Mouse (Mus musculus) effector memory CD4-positive, alpha-beta T cell, adult 5 months (primary cell): ENCODE data around the gene Olfr1102. TPM values are rescaled to one million over a fixed set of nuclear protein-coding genes. Genes with fewer than 3 reads are reported as not detected.

Experiments used
- polyA plus RNA-seq: library from polyadenylated mRNA; unstranded; fragments of 100-300 nt; shearing (Covaris generic); gene quantifications from one replicate; pipeline ENCODE4 v1.2.1, GENCODE M21; 2017

Olfr1102 gene
- not detected for polyA plus RNA-seq

DNA sequence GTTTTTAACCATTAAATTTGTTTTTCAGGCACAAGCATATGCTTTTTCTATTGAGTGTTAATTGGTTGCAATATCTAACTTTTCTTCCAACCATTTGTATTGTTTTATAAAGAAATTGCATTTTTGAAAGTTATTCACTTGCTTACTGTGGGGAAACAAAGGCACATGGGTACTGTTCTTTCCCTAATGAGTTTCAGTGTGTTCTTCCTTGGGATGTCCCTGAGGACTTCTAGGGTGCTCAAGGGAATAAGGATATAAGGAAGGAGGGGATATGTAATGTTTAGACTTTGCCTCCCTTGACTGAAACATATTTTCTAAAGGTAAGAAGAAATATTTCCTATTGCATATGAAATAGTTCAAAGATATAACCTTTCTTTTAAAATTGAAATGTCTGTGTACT is at the start of gene Olfr1102:
Gene Olfr1102, plus strand, starts transcription at position 301 of the 400 bp plus-strand sequence.

DNA sequence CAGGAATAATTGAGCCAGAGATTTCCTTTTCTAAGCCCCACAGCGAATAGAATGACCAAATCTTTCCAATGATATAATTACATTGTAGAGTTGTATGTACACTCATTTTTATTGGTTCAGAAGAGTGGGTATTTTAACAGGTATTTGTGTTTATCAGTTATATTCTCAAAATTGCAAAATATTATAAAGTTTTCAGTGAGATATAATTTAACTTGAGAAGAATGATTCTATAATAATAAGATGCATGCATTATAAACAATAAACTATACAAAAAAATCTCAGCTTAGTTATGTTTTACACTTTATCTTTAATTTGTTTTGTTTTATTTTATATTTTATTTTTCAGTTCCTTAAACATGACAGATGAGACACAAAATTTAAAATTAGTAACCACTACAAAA is 37.6 kb upstream of the Olfr1102 start, which contains the start of gene Olfr1099:
Gene Olfr1099, minus strand, starts transcription at position 101 of the 400 bp plus-strand sequence.

DNA sequence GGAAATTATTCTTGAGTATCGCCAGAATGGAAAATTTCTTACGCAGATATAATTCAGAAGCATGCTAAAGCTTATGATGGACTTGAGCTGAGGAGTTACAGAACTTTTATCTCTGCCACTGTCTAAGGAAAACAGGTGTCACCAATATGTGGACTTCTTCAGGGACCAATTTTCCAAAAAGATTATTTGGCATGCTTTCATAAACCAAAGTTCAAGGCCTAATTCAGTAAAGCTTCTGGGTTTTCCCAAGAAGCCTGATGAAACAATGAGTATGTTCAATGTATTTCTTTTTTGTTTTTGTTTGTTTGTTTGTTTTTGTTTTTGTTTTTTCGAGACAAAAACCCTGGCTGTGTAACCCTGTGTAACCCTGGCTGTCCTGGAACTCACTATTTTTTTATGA is 18.3 kb upstream of the Olfr1102 start, which contains the start of gene Olfr1100:
Gene Olfr1100, minus strand, starts transcription at position 101 of the 400 bp plus-strand sequence.

DNA sequence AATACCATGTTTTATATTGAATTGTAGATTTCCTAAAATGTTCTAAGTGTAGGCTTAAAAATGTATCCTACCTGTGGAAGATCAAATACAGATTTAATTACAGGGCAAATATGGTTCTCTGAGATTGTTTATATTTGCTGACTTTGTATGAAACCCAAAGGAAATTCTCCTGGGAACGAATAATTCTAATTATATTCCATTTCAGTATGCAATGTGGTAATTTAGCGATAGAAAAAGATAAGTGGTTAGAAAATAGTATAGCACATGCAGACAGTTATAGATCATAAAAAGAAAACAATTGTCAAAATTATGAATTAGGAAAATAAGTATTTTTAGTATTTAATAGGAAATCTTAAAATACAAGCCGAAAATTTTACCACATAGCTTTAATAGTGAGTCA is 7.1 kb upstream of the Olfr1102 start, which contains the start of gene Olfr1101:
Gene Olfr1101, minus strand, starts transcription at position 101 of the 400 bp plus-strand sequence.

GRCm38 (mm10) chr2:87026980-87027379 is 28.8 kb downstream of the Olfr1102 start, which contains the start of gene Olfr1104:
TSS of gene Olfr1104 (minus strand) at chr2:87027080.

DNA sequence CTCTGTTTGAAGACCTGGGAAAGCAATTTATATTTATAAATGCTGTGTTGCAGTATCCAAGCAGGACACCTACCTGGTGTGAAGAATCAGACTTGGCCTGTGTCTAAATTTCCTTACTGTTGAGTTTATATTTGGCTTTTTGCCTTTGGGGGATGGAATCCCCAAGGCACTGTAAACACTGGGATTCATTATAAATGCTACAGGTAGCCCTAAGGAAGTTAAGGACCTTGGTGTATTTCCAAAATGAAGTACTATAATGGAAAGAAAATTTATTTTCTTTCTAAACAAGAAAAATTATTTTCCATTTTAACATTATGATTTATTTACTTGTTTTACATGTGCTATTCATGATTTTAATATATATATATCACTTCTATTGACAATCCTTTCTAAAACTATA is 38.2 kb downstream of the Olfr1102 start, which contains the start of gene Olfr1105:
Gene Olfr1105, minus strand, starts transcription at position 101 of the 400 bp plus-strand sequence.

DNA sequence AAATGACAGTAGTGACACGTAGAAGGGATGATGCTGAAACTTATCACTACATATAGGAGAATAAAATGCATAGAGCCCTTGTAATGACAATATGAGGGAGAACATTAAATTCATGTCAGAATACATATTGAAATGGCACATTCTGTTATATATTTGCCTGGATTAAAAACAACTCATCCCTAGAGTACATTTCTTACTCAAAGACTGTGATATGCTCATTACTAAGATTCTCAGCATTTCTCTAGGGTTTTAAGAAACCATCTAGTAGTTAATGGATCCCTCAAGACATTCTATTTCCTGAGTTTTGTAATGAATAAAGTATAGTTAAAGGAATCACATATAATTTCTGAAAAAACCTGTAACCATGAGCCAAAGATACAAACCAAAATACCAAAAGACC is 54.0 kb downstream of the Olfr1102 start, which contains the start of gene Olfr1106:
Gene Olfr1106, minus strand, starts transcription at position 101 of the 400 bp plus-strand sequence.

Other genes with a start within 250 kb of the Olfr1102 start
- gene Olfr1090, start 239.4 kb upstream of the Olfr1102 start, polyA plus RNA-seq = not detected
- gene Olfr1093, start 215.9 kb upstream of the Olfr1102 start, polyA plus RNA-seq = not detected
- gene Olfr141, start 188.4 kb upstream of the Olfr1102 start, polyA plus RNA-seq = not detected
- not detected for gene Olfr1094, start 173.7 kb upstream of the Olfr1102 start, polyA plus RNA-seq
- gene Olfr1095, start 146.7 kb upstream of the Olfr1102 start, polyA plus RNA-seq = not detected
- gene Gm13723, start 123.6 kb upstream of the Olfr1102 start, polyA plus RNA-seq = not detected
- 0.11 TPM for gene Olfr1097, start 106.2 kb upstream of the Olfr1102 start, polyA plus RNA-seq
- gene Olfr1098, start 73.9 kb upstream of the Olfr1102 start, polyA plus RNA-seq = not detected
- gene Olfr1099, start 37.7 kb upstream of the Olfr1102 start, polyA plus RNA-seq = not detected
- gene Olfr1100, start 18.4 kb upstream of the Olfr1102 start, polyA plus RNA-seq = not detected
- not detected for gene Olfr1101, start 7.2 kb upstream of the Olfr1102 start, polyA plus RNA-seq
- not detected for gene Olfr1104, start 28.7 kb downstream of the Olfr1102 start, polyA plus RNA-seq
- 0.16 TPM for gene Olfr1105, start 38.1 kb downstream of the Olfr1102 start, polyA plus RNA-seq
- not detected for gene Olfr1106, start 53.9 kb downstream of the Olfr1102 start, polyA plus RNA-seq
- gene Olfr1107, start 77.4 kb downstream of the Olfr1102 start, polyA plus RNA-seq = not detected
- not detected for gene Olfr1109, start 97.6 kb downstream of the Olfr1102 start, polyA plus RNA-seq
- gene Olfr259, start 116.2 kb downstream of the Olfr1102 start, polyA plus RNA-seq = not detected
- gene Olfr1110, start 141.9 kb downstream of the Olfr1102 start, polyA plus RNA-seq = not detected
- gene Olfr1111, start 154.2 kb downstream of the Olfr1102 start, polyA plus RNA-seq = not detected
- gene Olfr1112, start 189.4 kb downstream of the Olfr1102 start, polyA plus RNA-seq = not detected
- not detected for gene Olfr1113, start 210.6 kb downstream of the Olfr1102 start, polyA plus RNA-seq
- not detected for gene Olfr1115, start 249.6 kb downstream of the Olfr1102 start, polyA plus RNA-seq